8 mouse cellular contexts compared by ENCODE assay signal in the genomic region with DNA sequence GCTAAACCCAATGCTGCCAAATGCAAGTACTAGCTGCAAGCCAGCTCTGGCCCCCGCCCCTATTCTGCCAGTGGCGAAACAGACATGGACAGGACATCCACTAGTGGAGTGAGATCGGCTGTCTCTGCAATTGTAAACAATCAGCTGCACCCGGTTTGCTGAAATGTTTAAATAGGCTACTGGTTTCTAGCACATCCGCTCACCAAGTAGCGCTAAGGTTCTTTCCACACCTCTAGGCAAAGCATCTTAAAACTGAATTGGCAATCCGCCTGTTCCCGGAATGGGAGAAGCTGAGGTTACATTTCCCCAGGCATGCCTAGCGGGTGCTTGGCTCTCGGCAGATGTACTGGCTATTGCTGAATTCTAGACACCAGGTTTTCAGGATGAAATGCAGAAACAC. TPM values are rescaled to one million over a fixed set of nuclear protein-coding genes. Genes with fewer than 3 reads are reported as not detected.
DNase-seq lines count a peak whose midpoint lies in the region; ATAC-seq and TF ChIP-seq lines count a peak whose summit lies in the region.

No protein-coding gene starts in this region.

- no peak for TF ChIP-seq POLR2A in olfactory bulb, adult 2 months (IDR thresholded peaks at IDR 0.05; ENCODE audit: insufficient read depth, low read depth, low read length)

- no peaks in the 10 kb centered on the region for H3K9me3 ChIP-seq in kidney, embryonic 16.5 days (ENCODE audit: low read length)
- H3K9me3 ChIP-seq in forebrain, embryonic 15.5 days = no peaks in the 10 kb centered on the region
- H3K9me3 ChIP-seq in intestine, postnatal 0 days (ENCODE audit: control insufficient read depth) = no peaks in the 10 kb centered on the region

- H3K4me3 ChIP-seq in kidney, embryonic 16.5 days (ENCODE audit: low read length) = no peak overlapping the region
- H3K4me3 ChIP-seq in forebrain, embryonic 15.5 days = peak overlapping the region; percentile 50
- H3K4me3 ChIP-seq in olfactory bulb, adult 2 months (ENCODE audit: insufficient read depth, low read depth, low read length) = peak overlapping the region; percentile 54; the same call in 1 of the 2 replicates
- no peak overlapping the region for H3K4me3 ChIP-seq in intestine, postnatal 0 days (ENCODE audit: low read depth, low read length)

- no peak for TF ChIP-seq CTCF in olfactory bulb, adult 2 months (IDR thresholded peaks at IDR 0.05; ENCODE audit: insufficient read depth, low read depth, low read length)
- TF ChIP-seq CTCF in intestine, postnatal 0 days (IDR thresholded peaks at IDR 0.05; ENCODE audit: low read depth) = no peak

- H3K4me1 ChIP-seq in kidney, embryonic 16.5 days (ENCODE audit: insufficient read depth, low read length) = no peaks in the 10 kb centered on the region
- no peaks in the 10 kb centered on the region; the same call in 1 of the 2 replicates for H3K4me1 ChIP-seq in forebrain, embryonic 15.5 days
- peaks cover 2% of the 10 kb centered on the region; the same call in 1 of the 2 replicates for H3K4me1 ChIP-seq in olfactory bulb, adult 2 months (ENCODE audit: control insufficient read depth, insufficient read depth, low read length)
- no peaks in the 10 kb centered on the region for H3K4me1 ChIP-seq in intestine, postnatal 0 days (replicated peaks; ENCODE audit: control insufficient read depth, insufficient read depth, low read length)

- H3K27ac ChIP-seq in kidney, embryonic 16.5 days (ENCODE audit: low read length) = no peak overlapping the region
- H3K27ac ChIP-seq in forebrain, embryonic 15.5 days (replicated peaks) = no peak overlapping the region
- H3K27ac ChIP-seq in olfactory bulb, adult 2 months (ENCODE audit: insufficient read depth, low read depth, low read length) = no peak overlapping the region
- no peak overlapping the region for H3K27ac ChIP-seq in intestine, postnatal 0 days (ENCODE audit: low read depth, low read length)

- WGBS in kidney, embryonic 16.5 days = 34% methylated on average over 10 of the region's 10 CpGs
- 23% methylated on average over 10 of the region's 10 CpGs for WGBS in forebrain, embryonic 15.5 days
- WGBS in olfactory bulb, adult 2 months = 29% methylated on average over 10 of the region's 10 CpGs
- WGBS in intestine, postnatal 0 days = 31% methylated on average over 10 of the region's 10 CpGs

- no peak for DNase-seq in kidney, adult 11 months
- peak; percentile 5 to 14 for DNase-seq in left cerebral cortex, postnatal 14 days (ENCODE audit: low spot score in 2 of 2)
- DNase-seq in urinary bladder, adult 2 months (ENCODE audit: low spot score) = no peak
- no peak for DNase-seq in heart, postnatal 10 days

- ATAC-seq in kidney, embryonic 16.5 days (ENCODE audit: low FRiP score, low TSS enrichment) = no peak
- ATAC-seq in forebrain, embryonic 15.5 days (replicated peaks) = no peak
- ATAC-seq in intestine, postnatal 0 days = no peak

- intact Hi-C loops in left cerebral cortex, postnatal 14 days (cut with DNase I) = loop anchor here (10.0 kb wide), 1 partner anchor 882 kb away; no protein-coding TSS in a partner anchor
- intact Hi-C loops in heart, postnatal 10 days (cut with DNase I) = no loop called here

- H3K27me3 ChIP-seq in kidney, embryonic 16.5 days (ENCODE audit: insufficient read depth, low read length) = peaks cover 12% of the 10 kb centered on the region
- H3K27me3 ChIP-seq in forebrain, embryonic 15.5 days = no peaks in the 10 kb centered on the region
- 0 out of 2 replicates have a peak, but pooled peaks cover 8% of the 10 kb centered on the region for H3K27me3 ChIP-seq in intestine, postnatal 0 days (replicated peaks; ENCODE audit: control insufficient read depth, insufficient read depth, low read length)

- 0 out of 2 replicates have a peak overlapping the region, but pooled peaks have one; percentile 14 for H3K4me2 ChIP-seq in kidney, embryonic 16.5 days (replicated peaks; ENCODE audit: low read depth, low read length)
- H3K4me2 ChIP-seq in forebrain, embryonic 15.5 days (replicated peaks) = peak overlapping the region; percentile 67
- no peak overlapping the region for H3K4me2 ChIP-seq in intestine, postnatal 0 days (replicated peaks; ENCODE audit: low read depth)

- H3K36me3 ChIP-seq in kidney, embryonic 16.5 days (ENCODE audit: insufficient read depth, low read length) = no peaks in the 10 kb centered on the region
- no peaks in the 10 kb centered on the region for H3K36me3 ChIP-seq in forebrain, embryonic 15.5 days
- H3K36me3 ChIP-seq in intestine, postnatal 0 days (ENCODE audit: control insufficient read depth, insufficient read depth) = no peaks in the 10 kb centered on the region

- H3K9ac ChIP-seq in kidney, embryonic 16.5 days (replicated peaks; ENCODE audit: low read length) = no peak overlapping the region
- peak overlapping the region; percentile 46 for H3K9ac ChIP-seq in forebrain, embryonic 15.5 days (replicated peaks)
- no peak overlapping the region for H3K9ac ChIP-seq in intestine, postnatal 0 days (ENCODE audit: low read depth, low read length)

RNA-seq across cellular contexts. Expression of a gene that starts 1.8 kb away (rescaled TPM):
- polyA plus RNA-seq in kidney, embryonic 16.5 days (2015; fragmentation: Nextera tagmentation; extraction: Ambion mirVana) = 0.72 and 1.1 TPM in 2 replicates
- polyA plus RNA-seq in forebrain, embryonic 15.5 days (2015; fragmentation: Nextera tagmentation; extraction: Ambion mirVana) = 17.4 and 18.5 TPM in 2 replicates
- total RNA-seq in left cerebral cortex, postnatal 14 days (2021) = 10 to 100 TPM; 59.7 to 63.4 TPM
- polyA plus RNA-seq in olfactory bulb, adult 2 months (2012; ENCODE audit: insufficient read depth, insufficient read length, low replicate concordance, missing spikeins) = not detected in 2 replicates
- polyA plus RNA-seq in intestine, postnatal 0 days (2015; fragmentation: Nextera tagmentation; extraction: Ambion mirVana) = 0.22 and 0.23 TPM in 2 replicates
- 0.03 and 0.07 TPM in 2 replicates for polyA plus RNA-seq in urinary bladder, adult 2 months (2012; rRNA removed)
- under 1 TPM; 0.05 to 0.14 TPM for total RNA-seq in heart, postnatal 10 days (2021)

Comparison
In these comparisons a context has a peak if more than half of its experiments do, and no peak if none do; other contexts are left out.
1. H3K4me3 ChIP-seq: peak in forebrain, embryonic 15.5 days (single experiment) and olfactory bulb, adult 2 months (single experiment); none in kidney, embryonic 16.5 days (single experiment) and intestine, postnatal 0 days (single experiment).
2. DNase-seq: peak in left cerebral cortex, postnatal 14 days (2 of 2); none in kidney, adult 11 months (single experiment), urinary bladder, adult 2 months (single experiment) and heart, postnatal 10 days (0 of 2).